Mouse (Mus musculus) MEL (cell line): Measurements from ENCODE around the gene Zfp362. TPM values are rescaled to one million over a fixed set of nuclear protein-coding genes. Genes with fewer than 3 reads are reported as not detected.

Experiments
- DNase-seq: peaks from one replicate; pipeline ENCODE4 v3.0.0; 2011; ENCODE audit warnings: low read depth, low spot score
- H3K27ac ChIP-seq: 2 replicates; pipeline ENCODE4 v1.5.1; 2012; ENCODE audit warnings: low read depth, mild to moderate bottlenecking, control low read depth, low read length, moderate library complexity; ENCODE audit not compliant: control insufficient read depth
- H3K27me3 ChIP-seq, 2 experiments: fragments of 150-350 bp in 1 of 2; sonication (generic) in 1 of 2; 2 replicates each; pipeline ENCODE4 v1.6.1; 2012; ENCODE audit warnings: low read length in 2 of 2, mild to moderate bottlenecking in 2 of 2, improper control_type of control experiment in 1 of 2, moderate library complexity in 1 of 2; ENCODE audit not compliant: insufficient read depth in 2 of 2, control insufficient read depth in 1 of 2
- H3K36me3 ChIP-seq, 2 experiments: 2 replicates each; pipeline ENCODE4 v1.6.1; 2012 to 2014; ENCODE audit warnings: low read length in 2 of 2, improper control_type of control experiment in 1 of 2, inconsistent platforms in 1 of 2, mild to moderate bottlenecking in 1 of 2; ENCODE audit not compliant: insufficient read depth in 2 of 2, control insufficient read depth in 1 of 2
- H3K4me1 ChIP-seq, 2 experiments: fragments of 150-350 bp in 1 of 2; sonication (generic) in 1 of 2; 2 replicates each; pipeline ENCODE4 v1.6.1; 2012; ENCODE audit warnings: low read length in 2 of 2, improper control_type of control experiment in 1 of 2, mild to moderate bottlenecking in 1 of 2; ENCODE audit not compliant: insufficient read depth in 2 of 2, control insufficient read depth in 1 of 2
- H3K4me3 ChIP-seq, 2 experiments: fragments of 150-350 bp in 1 of 2; sonication (generic) in 1 of 2; 2 replicates each; pipeline ENCODE4 v1.5.1; 2012; ENCODE audit warnings: low read depth in 2 of 2, low read length in 2 of 2, mild to moderate bottlenecking in 2 of 2, moderate library complexity in 2 of 2, control low read depth in 1 of 2, improper control_type of control experiment in 1 of 2; ENCODE audit not compliant: control insufficient read depth in 1 of 2, insufficient read depth in 1 of 2
- H3K79me2 ChIP-seq: 2 replicates; pipeline ENCODE4 v1.6.1; 2012; ENCODE audit warnings: mild to moderate bottlenecking, low read length, moderate library complexity; ENCODE audit not compliant: control insufficient read depth, poor library complexity, insufficient read depth
- H3K9ac ChIP-seq: 2 replicates; pipeline ENCODE4 v1.6.1; 2012; ENCODE audit warnings: low read depth, mild to moderate bottlenecking, control low read depth, low read length, moderate library complexity; ENCODE audit not compliant: control insufficient read depth, poor library complexity, severe bottlenecking
- H3K9me3 ChIP-seq: fragments of 150-350 bp; sonication (generic); replicated peaks from 2 replicates; pipeline ENCODE4 v1.6.1; 2012; ENCODE audit warnings: mild to moderate bottlenecking, low read length, improper control_type of control experiment, moderate library complexity; ENCODE audit not compliant: insufficient read depth
- CHD1 ChIP-seq: IDR thresholded peaks from 2 replicates; pipeline ENCODE4 v1.6.1; 2012; ENCODE audit warnings: low read depth, mild to moderate bottlenecking, inconsistent platforms, low read length, improper control_type of control experiment
- E2F4 ChIP-seq: IDR thresholded peaks from 2 replicates; pipeline ENCODE4 v1.6.1; 2011; ENCODE audit warnings: low read depth, low read length, improper control_type of control experiment, borderline replicate concordance
- EP300 ChIP-seq, 2 experiments: IDR thresholded peaks; 2 replicates each; pipeline ENCODE4 v1.6.1; 2011; ENCODE audit warnings: improper control_type of control experiment in 2 of 2, low read length in 2 of 2, low read depth in 1 of 2, mild to moderate bottlenecking in 1 of 2
- ETS1 ChIP-seq: IDR thresholded peaks from 2 replicates; pipeline ENCODE4 v1.6.1; 2012; ENCODE audit warnings: low read depth, mild to moderate bottlenecking, inconsistent platforms, low read length, improper control_type of control experiment, moderate library complexity
- GABPA ChIP-seq: IDR thresholded peaks from 2 replicates; pipeline ENCODE4 v1.6.1; 2012; ENCODE audit warnings: low read depth, mild to moderate bottlenecking, inconsistent platforms, low read length, improper control_type of control experiment, moderate library complexity
- GATA1 ChIP-seq: IDR thresholded peaks from 2 replicates; pipeline ENCODE4 v1.6.1; 2011; ENCODE audit warnings: low read depth, low read length, improper control_type of control experiment
- MAZ ChIP-seq: IDR thresholded peaks from 2 replicates; pipeline ENCODE4 v1.6.1; 2012; ENCODE audit warnings: low read depth, mild to moderate bottlenecking, inconsistent platforms, low read length, improper control_type of control experiment
- MEF2A ChIP-seq: IDR thresholded peaks from 2 replicates; pipeline ENCODE4 v1.6.1; 2014; ENCODE audit warnings: low read depth, mild to moderate bottlenecking, inconsistent platforms, low read length, improper control_type of control experiment; ENCODE audit not compliant: poor library complexity, insufficient replicate concordance, severe bottlenecking; ENCODE audit errors: extremely low read depth
- MYB ChIP-seq: IDR thresholded peaks from 2 replicates; pipeline ENCODE4 v1.6.1; 2011; ENCODE audit warnings: mild to moderate bottlenecking, low read depth, low read length, improper control_type of control experiment
- NELFE ChIP-seq: IDR thresholded peaks from 2 replicates; pipeline ENCODE4 v1.6.1; 2011; ENCODE audit warnings: low read depth, low read length, improper control_type of control experiment
- POLR2A ChIP-seq, 2 experiments: IDR thresholded peaks; 2 replicates each; pipeline ENCODE4 v1.6.1; 2011 to 2012; ENCODE audit warnings: low read length in 2 of 2, mild to moderate bottlenecking in 2 of 2, control low read depth in 1 of 2, improper control_type of control experiment in 1 of 2, low read depth in 1 of 2, moderate library complexity in 1 of 2; ENCODE audit not compliant: control insufficient read depth in 1 of 2, insufficient read depth in 1 of 2, poor library complexity in 1 of 2
- POLR2AphosphoS2 ChIP-seq: IDR thresholded peaks from 2 replicates; pipeline ENCODE4 v1.6.1; 2011; ENCODE audit warnings: low read length, improper control_type of control experiment
- RCOR1 ChIP-seq: IDR thresholded peaks from 2 replicates; pipeline ENCODE4 v1.6.1; 2012; ENCODE audit warnings: low read depth, mild to moderate bottlenecking, inconsistent platforms, low read length, improper control_type of control experiment
- SIN3A ChIP-seq: IDR thresholded peaks from 2 replicates; pipeline ENCODE4 v1.6.1; 2012; ENCODE audit warnings: low read length, improper control_type of control experiment, inconsistent platforms
- SMC3 ChIP-seq: IDR thresholded peaks from 2 replicates; pipeline ENCODE4 v1.6.1; 2011; ENCODE audit warnings: low read depth, low read length, improper control_type of control experiment
- TBP ChIP-seq: IDR thresholded peaks from 2 replicates; pipeline ENCODE4 v1.8.0; 2011; ENCODE audit warnings: low read depth, low read length, improper control_type of control experiment
- TCF12 ChIP-seq: IDR thresholded peaks from 2 replicates; pipeline ENCODE4 v1.6.1; 2014; ENCODE audit warnings: low read depth, mild to moderate bottlenecking, inconsistent platforms, low read length, improper control_type of control experiment, moderate library complexity
- ZC3H11A ChIP-seq: IDR thresholded peaks from 2 replicates; pipeline ENCODE4 v1.6.1; 2012; ENCODE audit warnings: low read depth, mild to moderate bottlenecking, inconsistent platforms, low read length, improper control_type of control experiment
- ZKSCAN1 ChIP-seq: IDR thresholded peaks from 2 replicates; pipeline ENCODE4 v1.6.1; 2012; ENCODE audit warnings: low read depth, mild to moderate bottlenecking, inconsistent platforms, low read length, improper control_type of control experiment, moderate library complexity
- ZMIZ1 ChIP-seq: IDR thresholded peaks from 2 replicates; pipeline ENCODE4 v1.6.1; 2012; ENCODE audit warnings: low read depth, mild to moderate bottlenecking, inconsistent platforms, low read length, improper control_type of control experiment, moderate library complexity
- ZNF384 ChIP-seq: IDR thresholded peaks from 2 replicates; pipeline ENCODE4 v1.6.1; 2012; ENCODE audit warnings: low read depth, mild to moderate bottlenecking, inconsistent platforms, low read length, improper control_type of control experiment
- polyA plus RNA-seq, 2 experiments: library from polyadenylated mRNA; stranded (reverse) in 1 of 2; unstranded in 1 of 2; fragments of >175 nt in 1 of 2; fragments of >200 nt in 1 of 2; gene quantifications; 2 replicates each; pipeline versions ENCODE4 v1.2.1 to v1.2.4; 2012; ENCODE audit warnings: low replicate concordance in 2 of 2, low read depth in 1 of 2; ENCODE audit not compliant: insufficient read length in 2 of 2, insufficient read depth in 1 of 2, missing spikeins in 1 of 2
- total RNA-seq: library from RNA; depleted of rRNA; stranded (reverse); fragments of 300-350 nt; gene quantifications from 2 replicates; pipeline ENCODE4 v1.2.3, GENCODE M21; 2012; rRNA removed

Zfp362 gene
- total RNA-seq (2.4 and 2.7 TPM in 2 replicates), polyA plus RNA-seq (10 to 100 TPM in 1 of 2 experiments, not detected in 1; 30.1 TPM)

- no peaks in the 10 kb centered on the region for H3K9me3 ChIP-seq
- peak; percentile 29 for DNase-seq
- peaks cover 8 to 30% of the 10 kb centered on the region in 2 experiments for H3K4me1 ChIP-seq
- H3K27ac ChIP-seq, result peak within 1 kb of the TSS; percentile 42
- H3K9ac ChIP-seq, result peak within 1 kb of the TSS; percentile 90
- H3K4me3 ChIP-seq, result peak within 1 kb of the TSS; percentile 78 to 85
- H3K27me3 ChIP-seq, result no peaks in the 10 kb centered on the region
- no peak for TF ChIP-seq EP300 (IDR thresholded peaks at IDR 0.05; ENCODE audit: low read depth in 1 of 2, low read length in 2 of 2)
- no peak; a peak in 1 of 4 replicates for TF ChIP-seq POLR2A (IDR thresholded peaks at IDR 0.05; ENCODE audit: control insufficient read depth in 1 of 2, insufficient read depth in 1 of 2, low read depth in 1 of 2, low read length in 2 of 2, poor library complexity in 1 of 2)
- TF ChIP-seq GATA1, result no peak
- 0 out of 2 replicates have a peak, but pooled peaks have one; percentile 63 for TF ChIP-seq CHD1
- no peak for TF ChIP-seq POLR2AphosphoS2
- no peak for TF ChIP-seq ZC3H11A
- H3K36me3 ChIP-seq, result peaks cover 0 to 19% of the 10 kb centered on the region in 2 experiments; a peak in 2 of 4 replicates
- H3K79me2 ChIP-seq, result peaks cover 15% of the 10 kb centered on the region
These were observed at the start of gene Zfp362 for GRCm38 (mm10) chr4:128806043-128806826. Gene Zfp362 (minus strand): TSS chr4:128806045.

- peak overlapping the region; percentile 4; a peak in 1 of 4 replicates for H3K4me3 ChIP-seq
- no peak overlapping the region; the same call in 1 of the 2 replicates for H3K9ac ChIP-seq
- H3K4me1 ChIP-seq, result peaks cover 4 to 36% of the 10 kb centered on the region in 2 experiments
- H3K9me3 ChIP-seq, result no peaks in the 10 kb centered on the region
- no peak overlapping the region for H3K27ac ChIP-seq
- H3K27me3 ChIP-seq, result no peaks in the 10 kb centered on the region
- peak; percentile 59 for DNase-seq
- peaks cover 0 to 14% of the 10 kb centered on the region in 2 experiments; a peak in 2 of 4 replicates for H3K36me3 ChIP-seq
- TF ChIP-seq MAZ (0 out of 2 replicates have a peak, but pooled peaks have one; percentile 34), ZNF384 (no peak), MYB (no peak), SMC3 (no peak; the same call in 1 of the 2 replicates), RCOR1 (no peak), ZMIZ1 (no peak), GATA1 (peak; percentile 14; the same call in 1 of the 2 replicates), E2F4 (no peak), TCF12 (peak; percentile 65), NELFE (no peak), EP300 (IDR thresholded peaks at IDR 0.05; ENCODE audit: low read depth in 1 of 2, low read length in 2 of 2) (peak; percentile 33 to 64; a peak in 3 of 4 replicates), POLR2A (IDR thresholded peaks at IDR 0.05; ENCODE audit: control insufficient read depth in 1 of 2, insufficient read depth in 1 of 2, low read depth in 1 of 2, low read length in 2 of 2, poor library complexity in 1 of 2) (no peak), SIN3A (no peak; the same call in 1 of the 2 replicates), CHD1 (no peak), TBP (no peak), MEF2A (no peak), ZKSCAN1 (no peak), ETS1 (peak; percentile 33; the same call in 1 of the 2 replicates), GABPA (no peak)
- H3K79me2 ChIP-seq, result no peaks in the 10 kb centered on the region
These were observed 49.8 kb upstream of the Zfp362 start for GRCm38 (mm10) chr4:128855613-128856040.
